Mouse (Mus musculus) embryo, embryonic 11 days (tissue): Measurements from ENCODE around the gene Tceal7.

Experiments
- DNase-seq: peaks from one replicate; pipeline ENCODE4 v3.0.0-alpha.2; 2015

Tceal7 gene

DNA sequence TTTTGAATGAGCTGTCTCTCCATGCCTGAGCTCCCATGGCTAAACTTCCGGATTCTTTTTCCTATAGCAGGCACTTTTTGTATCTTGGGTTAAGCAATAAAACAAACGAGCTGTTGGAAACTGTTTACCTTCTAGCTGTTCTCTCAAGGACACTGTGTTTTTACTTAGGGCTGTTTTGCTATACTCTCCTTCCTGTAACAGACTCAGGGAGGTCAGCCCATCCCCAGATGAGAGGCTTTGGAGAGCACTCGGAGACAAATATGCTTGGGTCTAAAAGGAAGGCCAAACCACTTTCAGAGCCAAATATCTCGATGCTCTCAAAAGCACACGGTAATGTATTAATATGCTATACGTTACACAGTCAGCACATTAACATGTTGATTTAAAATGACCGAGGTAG, 35.1 kb downstream of the Tceal7 start:
- DNase-seq: no peak

GRCm38 (mm10) chrX:136252023-136252729, 37.6 kb downstream of the Tceal7 start:
- DNase-seq: peak; percentile 2

DNA sequence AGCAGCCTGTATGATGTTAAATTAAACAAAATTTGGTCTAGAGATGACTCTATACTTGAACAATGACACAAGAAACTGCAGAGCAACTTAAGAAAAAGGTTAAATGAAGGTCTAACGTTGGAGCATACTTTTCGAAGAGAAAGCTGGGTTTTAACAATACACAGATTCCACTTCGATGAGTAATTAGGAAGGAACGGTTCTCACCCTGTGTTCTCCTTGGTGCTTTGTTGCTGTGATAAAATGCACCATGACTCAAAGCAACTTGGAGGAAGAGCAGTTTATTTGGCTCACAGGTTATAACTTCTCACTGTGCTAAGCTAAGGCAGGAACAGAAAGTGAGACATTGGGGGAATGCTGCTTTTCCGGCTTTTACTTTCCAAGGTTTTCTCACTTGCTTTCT, 53.1 kb downstream of the Tceal7 start:
- DNase-seq: no peak

DNA sequence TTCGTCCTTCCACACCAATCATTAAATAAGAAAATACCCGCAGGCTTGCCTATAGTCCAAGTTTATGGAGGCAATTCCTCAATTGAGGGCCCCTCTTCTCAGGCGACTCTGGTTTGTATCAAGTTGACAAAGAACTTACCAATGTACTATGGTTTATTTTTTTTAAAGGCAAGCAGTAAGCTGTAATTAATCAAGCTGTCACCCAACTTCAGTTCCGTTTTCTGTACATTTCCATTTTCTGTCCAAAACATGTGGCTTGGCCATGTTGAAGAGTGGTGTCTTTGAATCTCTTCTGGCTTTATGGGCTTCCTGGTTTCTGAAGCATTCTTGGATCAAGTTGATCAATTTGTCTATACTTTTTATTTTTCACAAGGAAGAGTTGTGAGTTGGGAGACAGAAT, 53.6 kb downstream of the Tceal7 start:
- no peak for DNase-seq

- peak; percentile 13 for DNase-seq
Observed at GRCm38 (mm10) chrX:136269743-136270392, 55.3 kb downstream of the Tceal7 start, which contains the start of gene Bex3. TSS of gene Bex3 (plus strand) at chrX:136270253.

DNA sequence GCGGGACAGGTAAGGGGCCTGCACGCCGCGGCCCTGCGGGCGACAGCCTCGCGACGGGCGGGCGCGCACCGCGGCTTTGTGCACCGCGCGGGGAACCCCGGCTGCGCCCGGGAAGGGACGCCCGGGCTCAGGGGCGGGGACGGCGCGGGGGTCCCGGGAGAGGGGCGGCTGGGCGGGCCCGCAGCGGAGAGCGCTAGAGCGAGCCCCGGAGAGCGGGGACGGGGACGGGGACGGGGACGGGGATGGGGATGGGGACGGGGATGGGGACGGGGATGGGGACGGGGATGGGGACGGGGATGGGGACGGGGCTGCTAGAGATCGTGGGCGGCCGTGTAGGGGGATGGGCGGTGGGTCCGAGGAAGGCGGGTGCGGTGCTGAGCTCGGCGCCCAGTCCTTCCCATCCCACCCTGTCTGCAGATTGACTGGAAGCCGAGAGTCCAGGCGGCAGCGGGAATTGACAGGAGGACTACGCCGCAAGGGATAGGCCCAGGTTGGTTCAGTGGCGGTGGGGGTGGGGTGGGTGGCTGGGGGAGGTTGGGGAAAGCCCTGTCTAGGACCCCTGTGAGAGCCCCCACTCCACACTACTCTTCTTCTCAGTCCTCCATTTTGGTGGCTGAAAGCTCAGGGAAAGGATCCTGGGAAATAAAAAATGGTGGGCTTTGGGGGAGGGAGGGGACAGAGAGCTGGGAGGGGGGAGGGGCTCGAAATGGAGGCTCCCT, 56.0 kb downstream of the Tceal7 start:
- DNase-seq: peak; percentile 59

DNA sequence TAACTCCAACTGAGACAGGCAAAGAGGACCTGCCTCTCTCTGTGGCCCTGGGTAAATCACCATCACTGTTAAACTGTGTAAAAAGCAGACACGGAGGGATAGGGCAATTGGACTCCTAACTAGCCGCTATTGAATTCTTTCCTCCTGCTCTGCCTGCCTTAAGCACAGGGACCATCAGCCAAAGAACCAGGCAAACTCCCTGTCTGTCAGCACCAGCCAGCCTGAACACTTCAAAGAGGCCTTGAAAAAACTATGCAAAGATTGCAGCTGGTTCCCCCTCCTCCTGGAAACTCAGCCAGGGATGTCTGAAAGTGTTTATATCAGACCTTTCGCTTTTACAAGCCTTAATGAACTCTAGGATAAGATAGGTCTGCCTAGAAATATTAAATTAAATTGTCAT, 60.0 kb downstream of the Tceal7 start:
- DNase-seq: peak; percentile 53

DNA sequence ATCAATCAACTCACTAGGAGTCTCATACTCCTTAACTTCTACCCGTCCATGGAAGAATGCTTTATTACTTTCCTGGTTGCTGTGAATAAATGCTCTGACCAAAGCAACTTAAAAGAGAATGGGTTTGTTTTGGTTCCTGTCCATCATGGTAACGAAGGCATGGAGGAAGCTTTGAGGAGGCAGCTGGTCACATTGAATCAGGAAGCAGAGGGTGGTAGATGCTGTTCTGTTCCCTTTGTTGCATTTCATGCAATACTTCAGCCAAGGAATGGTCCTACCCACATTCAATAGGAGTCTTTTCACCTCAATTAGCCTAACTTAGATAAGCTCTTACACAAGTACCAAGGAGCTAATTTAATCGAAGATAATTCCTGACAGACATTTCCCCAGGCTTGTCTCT, 60.8 kb downstream of the Tceal7 start:
- peak; percentile 4 for DNase-seq
